Mouse (Mus musculus): ENCODE results near the gene Tbc1d10a.

Tbc1d10a gene

GRCm38 (mm10) chr11:4216248-4217000 lies 29.8 kb downstream of the Tbc1d10a start:
- DNase-seq (ENCODE audit: inconsistent ontology term), result no peak

GRCm38 (mm10) chr11:4217914-4218629 lies 31.5 kb downstream of the Tbc1d10a start, which contains the start of gene Castor1:
Gene Castor1 (plus strand): TSS chr11:4218225.
- peak; percentile 93 for DNase-seq (ENCODE audit: inconsistent ontology term)

GRCm38 (mm10) chr11:4218637-4219036 lies 32.0 kb downstream of the Tbc1d10a start:
- DNase-seq (ENCODE audit: inconsistent ontology term), result no peak

- peak; percentile 80 for DNase-seq (ENCODE audit: inconsistent ontology term)
These were observed 32.7 kb downstream of the Tbc1d10a start for GRCm38 (mm10) chr11:4219317-4219751.

- no peak for DNase-seq (ENCODE audit: inconsistent ontology term)
These were observed 33.3 kb downstream of the Tbc1d10a start for GRCm38 (mm10) chr11:4219908-4220307.

GRCm38 (mm10) chr11:4220443-4221400 lies 34.1 kb downstream of the Tbc1d10a start:
- DNase-seq (ENCODE audit: inconsistent ontology term), result peak; percentile 81

GRCm38 (mm10) chr11:4222046-4222950 lies 35.7 kb downstream of the Tbc1d10a start:
- no peak for DNase-seq (ENCODE audit: inconsistent ontology term)

GRCm38 (mm10) chr11:4223393-4224188 lies 37.0 kb downstream of the Tbc1d10a start:
- no peak for DNase-seq (ENCODE audit: inconsistent ontology term)

- DNase-seq (ENCODE audit: inconsistent ontology term), result no peak
These were observed 37.6 kb downstream of the Tbc1d10a start for GRCm38 (mm10) chr11:4224223-4224622.

GRCm38 (mm10) chr11:4226569-4227325 lies 40.2 kb downstream of the Tbc1d10a start:
- no peak for DNase-seq (ENCODE audit: inconsistent ontology term)

- DNase-seq (ENCODE audit: inconsistent ontology term), result peak; percentile 59
These were observed 41.9 kb downstream of the Tbc1d10a start for GRCm38 (mm10) chr11:4228463-4228862.

GRCm38 (mm10) chr11:4229841-4230240 lies 43.3 kb downstream of the Tbc1d10a start:
- no peak for DNase-seq (ENCODE audit: inconsistent ontology term)

- no peak for DNase-seq (ENCODE audit: inconsistent ontology term)
These were observed 44.8 kb downstream of the Tbc1d10a start for GRCm38 (mm10) chr11:4231435-4231834.

- no peak for DNase-seq (ENCODE audit: inconsistent ontology term)
These were observed 46.1 kb downstream of the Tbc1d10a start for GRCm38 (mm10) chr11:4232644-4233043.

GRCm38 (mm10) chr11:4235052-4235655 lies 48.6 kb downstream of the Tbc1d10a start:
- DNase-seq (ENCODE audit: inconsistent ontology term), result no peak

GRCm38 (mm10) chr11:4235665-4236545 lies 49.3 kb downstream of the Tbc1d10a start, which contains the start of gene Osm:
Gene Osm (plus strand): TSS chr11:4236420.
- DNase-seq (ENCODE audit: inconsistent ontology term), result no peak

GRCm38 (mm10) chr11:4236546-4237067 lies 50.0 kb downstream of the Tbc1d10a start:
- DNase-seq (ENCODE audit: inconsistent ontology term), result no peak
